Mouse (Mus musculus) kidney, postnatal 4 days (tissue): ENCODE measurements at regions not wholly inside any gene's neighbourhood (a gene's known extent, or its start where the extent isn't known, plus 50 kb on each side); places are given as distances from the start of the nearest gene placed in this dataset.

Source experiments
- DNase-seq, 2 experiments: peaks; one replicate each; pipeline ENCODE4 v3.0.0; 2021; ENCODE audit warnings: mixed read lengths in 2 of 2

DNA sequence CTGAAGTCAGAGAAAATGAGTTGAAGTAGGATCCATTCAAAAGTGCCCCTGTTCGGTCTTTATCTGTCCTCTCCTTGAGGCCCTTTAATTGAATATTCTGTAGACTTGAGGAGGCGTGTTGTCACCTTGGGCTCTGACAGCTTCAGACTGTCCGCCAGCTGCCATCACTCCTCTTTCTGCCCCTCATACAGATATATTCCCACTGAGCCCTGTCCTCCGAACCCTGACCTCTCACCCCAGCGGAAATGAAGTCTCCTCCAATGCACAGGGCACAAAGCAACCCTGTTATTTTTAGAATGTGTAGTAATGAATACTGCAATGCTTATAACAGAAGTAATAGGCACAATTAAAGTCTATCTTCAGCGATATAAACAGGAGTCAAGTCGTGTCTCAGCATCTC, 117.4 kb upstream of the Gm14444 start:
- DNase-seq: peak; percentile 37 to 49

DNA sequence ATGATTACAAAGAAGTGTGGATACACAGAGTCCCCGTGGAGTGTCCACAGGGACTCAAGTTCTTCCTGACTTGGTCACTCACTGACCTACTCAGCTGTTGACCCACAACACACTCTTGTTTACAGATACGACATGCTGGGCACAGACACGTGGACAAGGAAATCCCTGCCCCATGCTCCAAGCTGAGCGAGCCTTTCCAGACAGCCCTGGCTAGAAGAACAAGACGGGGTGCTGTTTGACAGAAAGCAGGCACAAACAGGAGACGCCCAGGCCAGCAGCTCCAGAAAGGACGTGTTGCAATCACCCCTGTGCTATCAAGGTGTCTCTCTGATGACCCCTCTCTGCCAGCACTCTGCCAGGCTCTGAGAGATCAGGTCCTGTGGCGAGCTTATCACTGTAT, 112.6 kb upstream of the Gm14444 start:
- DNase-seq: no peak

DNA sequence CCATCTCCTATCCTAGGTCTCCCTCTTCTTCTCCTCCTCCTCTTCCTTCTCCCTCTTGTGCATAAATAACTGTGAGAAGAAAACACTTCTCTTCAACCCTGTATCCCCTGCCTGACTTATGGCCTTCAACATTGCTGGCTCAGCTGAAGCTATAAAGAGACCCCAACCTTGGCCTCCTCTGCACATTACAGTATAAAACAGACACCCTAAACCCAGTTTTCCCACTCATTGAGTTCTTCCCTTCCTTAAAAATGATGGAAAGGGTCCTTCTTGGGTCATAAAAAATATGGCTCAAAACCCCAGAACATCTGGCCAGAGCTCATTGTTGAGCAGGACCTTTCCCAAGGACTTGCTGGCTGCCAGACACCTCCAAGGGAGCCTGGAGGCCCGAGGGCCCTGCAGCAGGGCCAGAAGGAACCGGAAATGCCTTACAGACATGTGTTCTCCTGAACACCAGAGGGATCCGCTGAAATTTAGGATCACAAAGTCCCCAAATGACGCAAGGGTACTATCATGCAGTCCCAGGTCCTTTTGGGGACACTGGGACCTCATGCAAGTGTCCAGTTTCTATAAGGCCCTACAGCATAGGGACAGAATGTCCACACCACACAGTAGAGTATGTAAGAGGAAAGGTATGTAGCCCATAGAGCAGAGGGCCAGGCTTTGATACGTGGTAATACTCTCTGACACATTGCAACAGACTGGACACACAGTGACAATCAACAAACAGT, 109.9 kb upstream of the Gm14444 start:
- DNase-seq: peak; percentile 32 to 50

DNA sequence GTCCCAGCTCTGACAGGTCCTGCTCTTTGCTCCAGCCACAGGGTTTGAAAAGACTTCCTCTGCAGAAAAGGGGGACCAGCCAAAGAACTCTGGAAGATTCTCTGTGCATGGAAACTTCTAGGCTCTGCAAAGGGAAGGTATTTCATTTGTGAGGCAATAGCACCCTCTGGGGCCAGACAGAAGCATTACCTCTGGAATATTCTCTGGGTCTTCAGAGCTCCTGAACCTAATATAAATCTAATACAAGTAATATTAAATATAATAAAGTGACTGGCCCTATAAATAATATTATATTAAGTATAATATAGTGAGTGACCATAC, 109.4 kb upstream of the Gm14444 start:
- DNase-seq: peak; percentile 75 to 78

DNA sequence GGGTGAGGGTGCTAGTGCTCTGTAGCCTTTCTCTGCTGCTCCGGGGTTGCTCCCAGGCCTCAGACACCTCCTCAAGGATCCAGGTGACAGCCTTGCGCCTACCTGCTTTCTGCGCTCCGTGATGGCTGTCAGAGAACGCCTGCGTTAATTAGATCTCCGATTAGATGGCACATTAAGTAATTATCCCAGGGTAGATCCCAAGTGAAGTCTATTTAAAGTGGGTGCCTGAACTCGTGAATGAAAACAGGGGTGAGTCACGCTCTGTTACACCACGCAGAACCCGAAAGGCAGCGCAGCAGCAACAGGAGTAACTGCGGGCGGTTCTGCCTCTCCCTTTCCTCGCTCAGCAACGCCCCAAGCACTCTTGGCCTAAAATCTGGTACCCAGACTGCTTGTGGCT, 108.2 kb upstream of the Gm14444 start:
- DNase-seq: no peak

DNA sequence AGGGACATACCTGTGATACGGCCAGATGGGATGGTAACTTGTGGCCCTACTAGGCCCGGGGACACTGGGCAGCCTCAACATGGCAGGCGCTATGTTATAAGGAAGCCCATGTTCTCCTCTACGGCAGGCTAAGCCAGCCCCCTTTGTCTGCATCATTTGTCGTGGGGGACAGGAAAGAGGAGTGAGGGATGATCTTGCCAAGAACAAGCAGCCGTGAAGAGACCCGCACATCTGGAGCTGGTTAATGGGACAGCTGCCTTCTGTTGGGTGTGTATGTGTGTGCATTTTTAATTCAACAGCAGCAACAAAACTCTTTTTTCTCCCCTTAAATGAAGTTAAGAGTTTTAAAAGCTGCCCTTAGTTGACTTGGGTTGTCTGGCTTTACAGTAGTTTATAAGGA, 106.4 kb upstream of the Gm14444 start:
- DNase-seq: peak; percentile 30 to 48

DNA sequence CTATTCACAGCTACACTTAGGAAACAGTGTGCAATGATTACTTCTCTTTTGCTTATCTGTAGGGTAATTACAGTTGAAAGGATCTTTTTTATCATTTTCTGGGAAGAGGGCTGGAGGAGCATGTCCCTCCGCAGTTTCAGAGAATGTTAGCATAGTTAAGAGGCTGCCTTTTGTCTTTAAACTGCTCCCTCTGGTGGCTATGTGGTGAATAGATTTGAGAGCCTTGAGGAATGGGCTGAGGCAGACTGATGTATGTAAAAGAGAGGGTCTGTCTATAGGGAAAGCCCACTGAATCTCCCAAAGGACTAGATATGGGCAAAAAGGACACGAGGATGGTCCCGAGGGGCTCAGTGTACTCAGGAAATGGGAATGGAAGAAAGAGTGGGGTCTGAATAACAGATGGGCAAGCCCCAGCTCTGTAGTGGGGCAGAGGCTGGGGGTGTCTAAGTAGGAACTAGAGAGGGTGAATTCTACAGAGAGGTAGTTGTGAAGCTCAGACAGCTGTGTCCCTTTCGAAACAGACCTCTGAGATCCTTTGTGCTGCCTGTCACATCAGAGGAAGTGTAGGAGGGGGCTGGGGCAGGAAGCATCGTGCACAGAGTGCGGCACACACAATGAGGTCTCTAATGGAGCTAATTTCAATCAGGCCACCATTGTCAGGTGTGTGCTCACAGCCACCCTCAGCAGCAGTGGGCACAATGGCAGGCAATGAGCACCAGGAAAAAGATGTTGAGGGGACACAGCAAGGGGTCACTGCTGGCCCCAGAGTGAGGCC, 104.0 kb upstream of the Gm14444 start:
- peak; percentile 34 to 45 for DNase-seq

DNA sequence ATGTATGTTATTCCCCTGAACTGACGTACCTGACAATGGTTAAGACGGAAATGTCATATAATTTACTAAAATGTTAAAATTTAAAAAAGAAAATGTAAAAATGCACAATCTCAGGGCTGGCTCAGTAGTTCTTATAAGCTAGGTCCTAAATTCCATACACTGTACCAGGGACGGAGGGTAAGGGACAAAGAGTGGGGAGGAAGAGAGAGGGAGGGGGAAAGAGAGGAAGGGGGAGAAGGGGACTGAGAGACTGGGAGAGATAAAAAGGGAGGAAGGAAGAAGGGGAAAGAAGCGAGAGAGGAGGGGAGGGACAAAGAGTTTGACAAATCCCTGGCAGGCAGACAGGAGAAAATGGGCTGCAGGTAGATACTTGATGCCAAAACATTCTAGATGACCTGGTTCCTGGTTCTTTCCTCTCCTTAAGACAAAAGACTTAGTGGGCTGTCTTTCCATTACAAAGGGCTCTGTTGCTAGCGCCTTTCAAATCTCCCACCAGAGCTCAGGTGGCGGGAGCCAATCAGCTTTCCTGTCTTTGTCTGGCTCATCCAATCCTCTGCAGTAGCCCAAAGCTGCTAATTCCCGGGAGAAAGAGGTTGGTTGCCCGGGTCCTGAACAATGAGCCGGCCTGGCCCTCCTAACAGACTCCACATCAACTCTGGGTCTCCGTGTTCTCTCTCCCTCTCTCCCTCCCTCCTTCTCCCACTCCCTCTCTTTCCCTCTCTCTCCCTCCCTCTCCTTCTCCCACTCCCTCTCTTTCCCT, 92.7 kb upstream of the Gm14444 start:
- DNase-seq: no peak

DNA sequence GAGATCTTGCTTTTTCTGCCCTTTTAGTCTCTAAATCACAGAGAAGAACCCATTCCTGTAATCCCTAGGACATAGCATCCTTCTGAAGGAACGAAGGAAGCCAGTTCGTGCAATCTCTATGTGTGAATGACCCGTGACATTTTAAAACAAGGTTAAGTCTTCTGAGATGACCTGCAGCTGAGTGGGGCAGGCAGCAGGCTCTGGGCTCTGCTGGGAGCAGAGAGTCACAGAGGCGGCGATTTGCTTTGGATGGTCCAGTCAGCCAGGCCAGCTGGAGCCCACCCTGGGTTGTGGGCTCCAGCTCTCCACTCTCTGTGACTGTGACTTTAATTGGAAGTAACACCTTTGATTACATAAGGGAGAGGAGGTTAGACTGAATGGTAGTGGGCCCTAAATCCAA, 92.1 kb upstream of the Gm14444 start:
- DNase-seq: no peak

DNA sequence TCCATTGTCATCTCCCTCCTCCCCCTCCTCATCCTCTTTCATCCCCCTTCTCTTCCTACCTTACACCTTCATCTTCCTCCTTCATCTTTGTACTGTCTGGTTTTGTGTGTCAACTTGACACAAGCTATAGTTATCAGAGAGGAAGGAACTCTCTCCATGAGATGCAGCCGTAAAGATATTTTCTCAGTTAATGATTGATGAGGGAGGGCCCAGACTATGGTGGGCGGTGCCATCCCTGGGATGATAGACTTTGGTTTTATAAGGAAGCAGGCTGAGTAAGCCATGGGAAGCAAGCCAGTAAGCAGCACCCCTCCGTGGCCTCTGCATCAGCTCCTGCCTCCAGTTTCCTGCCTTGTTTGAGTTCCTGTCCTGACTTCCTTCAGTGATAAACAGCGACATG, 87.8 kb upstream of the Gm14444 start:
- DNase-seq: no peak

DNA sequence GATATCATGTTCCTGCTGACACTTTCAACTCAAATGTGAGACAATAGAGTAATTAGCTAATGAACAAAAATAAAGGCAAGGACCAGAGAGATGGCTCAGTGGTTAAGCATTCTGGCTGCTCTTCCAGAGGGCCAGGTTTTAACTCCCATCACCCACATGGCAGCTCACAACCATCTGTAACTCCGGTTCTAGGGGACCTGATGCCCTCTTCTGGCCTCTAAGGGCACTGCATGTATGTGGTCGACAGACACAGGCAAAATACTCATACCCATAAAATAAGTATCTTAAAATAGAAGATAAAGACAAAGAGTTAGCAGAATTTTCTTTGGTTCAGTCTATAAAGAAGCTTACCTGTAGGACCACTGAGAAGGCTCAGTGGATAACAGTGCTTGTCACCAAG, 80.3 kb upstream of the Gm14444 start:
- DNase-seq: peak in 1 of 2 experiments; percentile 15

DNA sequence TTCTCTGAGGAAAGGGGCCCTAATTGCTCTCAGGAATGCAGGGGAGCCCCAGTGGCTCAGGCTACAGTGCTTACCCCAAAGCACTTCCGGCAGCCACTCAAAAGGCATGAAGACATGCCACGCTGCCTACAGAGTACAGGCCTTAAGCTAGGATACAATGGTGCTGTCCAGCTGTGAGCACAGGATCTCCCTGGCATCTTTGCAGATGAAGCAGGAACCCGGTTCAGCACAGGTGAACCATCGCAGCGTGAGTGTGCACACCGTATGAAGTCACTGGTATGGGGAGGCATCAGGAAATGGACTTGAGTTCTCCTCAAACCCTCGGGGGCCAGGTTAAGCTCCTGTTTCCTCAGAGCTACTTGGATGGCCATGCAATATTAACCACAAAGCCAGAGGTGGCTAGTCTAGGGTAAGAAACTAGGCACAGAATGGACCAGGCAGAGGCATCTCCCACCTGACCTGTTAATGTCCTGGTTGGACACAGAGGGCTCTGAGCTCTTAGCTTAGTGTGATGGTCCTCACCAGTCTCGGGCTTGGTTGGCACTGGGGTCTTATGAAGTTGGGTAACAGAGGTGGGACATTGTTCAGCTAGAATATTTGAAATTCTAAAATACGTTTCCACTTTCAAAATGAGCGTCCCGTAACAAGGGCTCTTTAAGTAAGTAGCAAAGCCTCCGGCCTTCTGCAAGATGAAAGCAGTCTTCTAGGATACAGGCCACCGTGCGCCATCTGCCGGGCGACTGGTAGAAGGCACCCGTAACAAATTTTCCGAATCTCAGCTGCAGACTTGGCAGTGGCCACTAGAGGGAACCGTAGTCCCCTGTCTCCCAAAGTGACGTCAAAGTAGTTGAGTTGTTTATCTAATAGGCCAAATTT, 77.7 kb upstream of the Gm14444 start:
- DNase-seq: peak; percentile 87 to 90

DNA sequence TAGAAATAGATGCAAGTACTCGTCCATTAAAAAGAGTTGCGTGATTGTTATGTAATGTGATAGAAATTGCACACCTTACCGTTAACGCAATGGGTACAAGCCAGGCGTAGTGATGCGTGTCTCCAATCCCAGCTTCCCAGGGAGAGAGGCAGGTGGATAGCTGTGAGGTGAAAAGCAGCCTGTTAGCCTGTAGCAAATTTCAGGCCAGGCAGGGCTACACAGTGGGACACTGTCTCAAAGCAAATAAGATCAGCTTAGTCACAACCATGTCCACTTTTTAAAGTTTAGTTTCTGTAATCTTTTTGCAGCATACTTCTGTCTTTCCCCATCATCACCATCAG, 77.1 kb upstream of the Gm14444 start:
- DNase-seq: no peak

DNA sequence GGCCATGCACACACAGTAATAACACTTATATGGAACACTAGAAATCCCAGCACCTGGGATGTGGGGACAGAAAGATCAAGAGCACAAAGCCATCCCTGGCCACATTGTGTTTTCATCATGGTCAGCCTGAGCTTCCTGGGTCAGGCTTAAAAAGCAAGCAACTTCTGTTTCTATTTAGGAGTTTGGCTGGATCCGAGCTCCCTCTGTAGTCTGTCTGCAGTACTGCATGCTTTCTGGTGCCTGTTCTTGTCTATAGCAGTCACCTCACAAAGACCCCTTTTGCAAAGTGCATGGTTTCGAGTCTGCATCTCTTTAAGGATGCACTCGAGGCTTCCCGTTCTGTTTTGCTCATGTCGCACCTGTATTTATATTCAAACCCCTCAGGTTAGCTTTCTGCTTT, 73.4 kb upstream of the Gm14444 start:
- peak; percentile 62 to 65 for DNase-seq

DNA sequence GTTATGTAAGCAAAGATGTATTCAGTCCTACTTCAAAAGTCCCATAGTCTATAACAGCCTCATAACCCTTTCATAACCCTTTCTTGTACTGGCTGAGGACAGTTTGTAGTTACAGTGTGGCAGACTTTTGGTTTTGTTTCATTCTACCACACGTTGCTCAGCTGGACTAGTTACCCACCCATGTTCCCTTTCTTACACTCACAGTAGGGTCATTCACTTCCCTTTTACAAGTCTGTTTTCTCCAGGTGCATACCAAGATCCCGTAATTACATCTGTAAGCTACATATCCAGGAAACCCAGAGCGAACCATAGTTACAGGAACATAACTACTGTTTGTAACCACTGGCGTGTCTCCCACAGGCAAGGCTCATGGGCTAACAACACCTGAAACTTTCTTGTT, 72.1 kb upstream of the Gm14444 start:
- no peak for DNase-seq

DNA sequence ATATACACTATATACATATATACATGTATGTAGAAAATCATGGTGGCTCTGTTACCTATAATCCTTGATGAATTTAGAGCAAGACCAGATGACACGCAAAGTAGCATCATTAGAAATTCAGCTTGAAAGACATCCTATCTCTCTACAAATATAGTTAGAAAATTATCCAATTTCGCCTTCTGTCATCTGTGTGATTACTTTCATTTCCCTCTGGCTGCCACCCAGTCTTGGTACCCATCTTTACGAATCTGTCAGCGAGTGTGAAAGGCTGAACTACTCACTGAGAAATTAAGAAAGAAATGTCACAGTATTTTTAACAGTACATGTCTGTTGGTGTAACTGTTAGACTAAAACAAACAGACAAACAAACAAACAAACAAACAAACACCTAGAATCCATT, 67.8 kb upstream of the Gm14444 start:
- no peak for DNase-seq

DNA sequence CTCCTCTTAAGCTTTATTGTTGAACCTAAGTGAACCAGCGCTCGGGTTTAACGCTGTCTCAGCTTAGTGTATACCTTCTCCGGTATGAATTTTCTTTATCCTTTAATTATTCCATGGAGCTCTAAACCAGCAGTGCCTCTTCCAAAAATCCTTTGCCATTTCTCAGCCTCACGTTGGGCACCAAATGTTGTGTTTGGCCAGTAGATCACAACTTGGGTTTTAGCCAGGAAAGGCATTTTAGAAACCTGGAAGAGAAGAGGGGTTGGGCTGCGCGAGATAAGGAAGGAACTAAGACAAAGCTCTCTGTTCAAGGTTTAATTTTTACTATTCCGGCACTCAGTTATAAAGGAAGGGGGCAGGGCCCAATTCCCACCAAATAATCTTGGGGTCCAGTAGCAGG, 61.9 kb upstream of the Gm14444 start:
- no peak for DNase-seq
